Mouse (Mus musculus) thymus, adult 2 months (tissue): ENCODE data around the gene Nr1h5.

ENCODE experiments used
- CTCF ChIP-seq: fragments of 200-500 bp; IDR thresholded peaks from 2 replicates; pipeline ENCODE4 v1.5.1; 2012; ENCODE audit warnings: mild to moderate bottlenecking, control low read depth, low read length, moderate library complexity, borderline replicate concordance; ENCODE audit not compliant: control insufficient read depth, poor library complexity, insufficient read depth; ENCODE audit errors: extremely low read depth
- POLR2A ChIP-seq: fragments of 200-500 bp; IDR thresholded peaks from 2 replicates; pipeline ENCODE4 v1.6.1; 2012; ENCODE audit warnings: mild to moderate bottlenecking, low read length, control low read depth, moderate library complexity; ENCODE audit not compliant: control insufficient read depth, poor library complexity, insufficient read depth; ENCODE audit errors: extremely low read depth

DNA sequence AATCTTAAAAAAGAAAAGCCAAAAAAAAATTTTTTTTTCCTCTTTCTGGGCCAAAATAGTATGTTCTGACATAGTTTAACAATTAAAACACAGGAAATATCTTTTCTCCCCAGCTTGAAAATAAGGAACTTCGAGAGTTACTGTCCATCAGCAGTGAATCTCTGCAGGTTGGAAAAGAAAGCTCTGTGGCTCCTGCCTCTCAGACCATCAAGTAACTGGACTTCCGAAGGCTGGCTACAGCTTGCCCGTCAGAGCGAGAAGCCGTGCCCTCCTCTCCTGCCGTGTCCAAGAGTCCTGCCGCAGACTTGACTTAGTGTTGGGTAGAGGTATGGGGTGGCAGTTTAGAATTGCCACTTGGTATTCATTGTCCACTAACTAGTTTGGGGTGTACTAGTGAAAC is 37.7 kb upstream of the Nr1h5 start:
- TF ChIP-seq CTCF (no peak), POLR2A (no peak)
